Mouse (Mus musculus) bone marrow macrophage, adult 2 months (primary cell): Measurements from ENCODE around the gene Rad54l2.

Source experiments
- CTCF ChIP-seq: IDR thresholded peaks from 2 replicates; pipeline ENCODE4 v1.5.1; 2012; ENCODE audit warnings: low read depth, mild to moderate bottlenecking, low read length, moderate library complexity
- POLR2A ChIP-seq: IDR thresholded peaks from 2 replicates; pipeline ENCODE4 v1.6.1; 2012; ENCODE audit warnings: mild to moderate bottlenecking, low read depth, low read length, borderline replicate concordance

- TF ChIP-seq CTCF (no peak), POLR2A (no peak)
Observed at GRCm38 (mm10) chr9:106752135-106752534, 36.9 kb downstream of the Rad54l2 start.
